Mouse (Mus musculus) hindbrain, embryonic 11.5 days (tissue): Measurements from ENCODE around the gene Il6st. TPM values are rescaled to one million over a fixed set of nuclear protein-coding genes. Genes with fewer than 3 reads are reported as not detected.

ENCODE experiments used
- ATAC-seq: fragments of 200-750 bp; cut with Nextera tagmentation; 2 replicates; pipeline ENCODE4 v1.8.0; 2017; ENCODE audit warnings: mild to moderate bottlenecking, moderate TSS enrichment, moderate library complexity; ENCODE audit not compliant: low FRiP score
- DNase-seq: peaks from one replicate; pipeline ENCODE4 v3.0.0-alpha.2; 2015; ENCODE audit warnings: low spot score
- H3K27ac ChIP-seq: fragments of 300-500 bp; sonication (generic); 2 replicates; pipeline ENCODE4 v1.5.1; 2014; ENCODE audit warnings: mild to moderate bottlenecking, low read depth, low read length
- H3K27me3 ChIP-seq: fragments of 300-500 bp; sonication (generic); 2 replicates; pipeline ENCODE4 v1.6.1; 2014; ENCODE audit warnings: mild to moderate bottlenecking, low read length, moderate library complexity, mixed read lengths; ENCODE audit not compliant: control insufficient read depth, insufficient read depth
- H3K36me3 ChIP-seq: fragments of 300-500 bp; sonication (generic); 2 replicates; pipeline ENCODE4 v1.6.1; 2014; ENCODE audit warnings: mild to moderate bottlenecking, low read length, moderate library complexity, mixed read lengths; ENCODE audit not compliant: control insufficient read depth, insufficient read depth
- H3K4me1 ChIP-seq: fragments of 300-500 bp; sonication (generic); replicated peaks from 2 replicates; pipeline ENCODE4 v1.6.1; 2014; ENCODE audit warnings: low read length, mixed read lengths; ENCODE audit not compliant: control insufficient read depth, insufficient read depth
- H3K4me2 ChIP-seq: fragments of 300-500 bp; sonication (generic); replicated peaks from 2 replicates; pipeline ENCODE4 v1.6.1; 2014; ENCODE audit warnings: mild to moderate bottlenecking, low read depth, low read length
- H3K4me3 ChIP-seq: fragments of 300-500 bp; sonication (generic); 2 replicates; pipeline ENCODE4 v1.5.1; 2014; ENCODE audit warnings: low read depth, low read length
- H3K9ac ChIP-seq: fragments of 300-500 bp; sonication (generic); 2 replicates; pipeline ENCODE4 v1.6.1; 2014; ENCODE audit warnings: low read depth, low read length
- H3K9me3 ChIP-seq: fragments of 300-500 bp; sonication (generic); 2 replicates; pipeline ENCODE4 v1.6.1; 2016; ENCODE audit warnings: low read length; ENCODE audit not compliant: control insufficient read depth
- WGBS: fragments of 180-500 bp; shearing (Covaris S2); extraction: QIAGEN DNeasy Blood & Tissue Kit; methylation state at CpG from one replicate; pipeline ENCODE4 v1.1.7; 2014; 5-methylcytosine and 5-hydroxymethylcytosine counted together
- polyA plus RNA-seq: library from polyadenylated mRNA; unstranded; fragments of >200 nt; fragmentation: Nextera tagmentation; extraction: Ambion mirVana; gene quantifications from 2 replicates; pipeline ENCODE4 v1.2.1, GENCODE M21; 2014

Gene Il6st
- polyA plus RNA-seq, 1 experiment from 2014 or later: 27.0 TPM

- H3K4me1 ChIP-seq: no peaks in the 10 kb centered on the region
- ATAC-seq: no peak
- 91% methylated on average over 9 of the region's 9 CpGs for WGBS
Observed at GRCm38 (mm10) chr13:112467384-112467783, 3.5 kb downstream of the Il6st start.

DNA sequence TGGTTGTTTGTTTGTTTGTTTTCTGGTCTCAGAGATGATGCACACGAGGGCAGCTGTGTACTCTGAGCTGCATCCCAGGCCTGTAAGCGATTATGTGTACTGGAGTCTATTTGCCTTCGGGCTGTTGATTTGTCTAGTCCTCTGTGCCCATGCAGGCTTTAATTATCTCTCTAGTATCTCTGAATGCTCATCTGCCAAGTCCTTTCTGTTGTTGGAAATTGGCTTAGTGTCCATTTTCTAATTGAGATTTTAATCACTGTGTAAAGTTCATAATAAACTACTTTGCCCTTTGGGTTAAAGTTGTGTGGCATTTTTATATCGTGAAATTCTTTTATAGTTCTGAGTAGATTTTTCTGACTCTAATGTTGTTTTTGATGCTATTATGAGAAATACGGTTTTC, 5.6 kb downstream of the Il6st start:
- Histone ChIP-seq H3K36me3 (no peaks in the 10 kb centered on the region), H3K9ac (no peak overlapping the region), H3K4me1 (no peaks in the 10 kb centered on the region), H3K4me2 (no peak overlapping the region), H3K27ac (no peak overlapping the region), H3K9me3 (no peaks in the 10 kb centered on the region), H3K27me3 (no peaks in the 10 kb centered on the region), H3K4me3 (no peak overlapping the region)
- WGBS: 87% methylated on average over 5 of the region's 5 CpGs
- DNase-seq (no peak), ATAC-seq (no peak)

More at GRCm38 (mm10) chr13:112467384-112467783, 3.5 kb downstream of the Il6st start:
- H3K27me3 ChIP-seq: no peaks in the 10 kb centered on the region
- no peak overlapping the region for H3K27ac ChIP-seq
- no peaks in the 10 kb centered on the region for H3K9me3 ChIP-seq
- H3K4me3 ChIP-seq: no peak overlapping the region
- no peak overlapping the region for H3K4me2 ChIP-seq
- no peaks in the 10 kb centered on the region for H3K36me3 ChIP-seq
- DNase-seq: no peak
- no peak overlapping the region for H3K9ac ChIP-seq

- DNase-seq: no peak
- no peaks in the 10 kb centered on the region for H3K4me1 ChIP-seq
- WGBS: 92% methylated on average over 9 of the region's 9 CpGs
- H3K36me3 ChIP-seq: no peaks in the 10 kb centered on the region
- H3K9ac ChIP-seq: no peak overlapping the region
- H3K27ac ChIP-seq: no peak overlapping the region
- H3K4me3 ChIP-seq: no peak overlapping the region
- ATAC-seq: no peak
- H3K4me2 ChIP-seq: no peak overlapping the region
- H3K27me3 ChIP-seq: no peaks in the 10 kb centered on the region
- H3K9me3 ChIP-seq: no peaks in the 10 kb centered on the region
Observed at GRCm38 (mm10) chr13:112471201-112471600, 7.3 kb downstream of the Il6st start.

- ATAC-seq: no peak
- 93% methylated on average over 17 of the region's 19 CpGs for WGBS
- no peak overlapping the region for H3K9ac ChIP-seq
- no peak overlapping the region for H3K4me3 ChIP-seq
- DNase-seq: no peak
- no peaks in the 10 kb centered on the region for H3K9me3 ChIP-seq
- no peak overlapping the region for H3K4me2 ChIP-seq
- H3K27me3 ChIP-seq: no peaks in the 10 kb centered on the region
- no peaks in the 10 kb centered on the region for H3K36me3 ChIP-seq
- no peaks in the 10 kb centered on the region for H3K4me1 ChIP-seq
- H3K27ac ChIP-seq: no peak overlapping the region
Observed at GRCm38 (mm10) chr13:112472401-112473023, 8.6 kb downstream of the Il6st start.

DNA sequence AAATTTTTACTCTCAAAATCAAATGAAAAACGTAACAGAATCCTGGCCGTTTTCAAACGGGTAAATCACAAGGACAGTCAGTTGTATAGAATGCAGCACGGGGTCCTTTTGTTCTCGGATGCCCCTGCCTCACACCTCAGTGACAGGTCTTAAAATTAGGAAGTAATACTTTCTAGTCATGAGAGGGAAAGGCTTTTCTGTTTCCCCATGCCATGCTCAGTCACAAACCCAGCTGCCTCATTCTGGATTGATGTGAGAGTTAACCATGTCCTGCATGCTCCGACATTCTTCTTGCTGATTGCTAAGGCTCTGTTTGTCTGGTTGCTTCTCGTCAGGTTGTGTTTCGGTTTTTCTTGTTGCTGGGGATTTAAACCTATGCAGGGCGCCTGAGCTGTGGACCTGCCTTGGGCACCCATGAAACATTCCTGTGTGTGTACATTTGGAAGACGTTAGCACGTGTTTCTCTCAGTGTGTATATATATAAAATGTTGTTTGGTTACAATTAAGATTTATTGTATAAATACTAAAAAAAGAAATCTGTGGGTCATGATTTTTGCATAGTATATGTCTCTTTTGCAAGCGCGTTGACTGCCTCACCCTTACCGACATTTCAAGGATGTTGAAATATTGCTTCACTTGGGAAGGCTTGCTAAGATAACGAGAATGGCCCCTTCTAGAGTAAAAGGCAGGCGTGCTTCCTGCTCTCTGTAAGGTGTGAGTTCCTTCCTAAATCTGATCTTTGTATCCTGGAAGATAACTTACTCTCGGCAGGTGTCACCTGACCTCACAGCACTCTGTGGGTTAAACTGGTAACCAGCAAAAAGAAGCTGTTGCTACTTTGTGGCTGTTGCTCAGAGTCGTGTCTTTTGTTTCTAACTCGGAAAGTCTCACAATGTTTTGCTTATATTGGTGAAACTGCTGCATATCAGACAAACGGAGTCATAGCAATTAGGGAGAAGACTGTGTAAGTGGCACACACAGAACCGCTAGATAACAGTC, 10.2 kb downstream of the Il6st start:
- Histone ChIP-seq H3K4me1 (no peaks in the 10 kb centered on the region), H3K36me3 (no peaks in the 10 kb centered on the region), H3K9ac (no peak overlapping the region), H3K4me2 (no peak overlapping the region), H3K9me3 (no peaks in the 10 kb centered on the region), H3K27ac (no peak overlapping the region), H3K27me3 (no peaks in the 10 kb centered on the region), H3K4me3 (no peak overlapping the region)
- ATAC-seq: no peak
- WGBS: 89% methylated on average over 21 of the region's 21 CpGs
- no peak for DNase-seq

DNA sequence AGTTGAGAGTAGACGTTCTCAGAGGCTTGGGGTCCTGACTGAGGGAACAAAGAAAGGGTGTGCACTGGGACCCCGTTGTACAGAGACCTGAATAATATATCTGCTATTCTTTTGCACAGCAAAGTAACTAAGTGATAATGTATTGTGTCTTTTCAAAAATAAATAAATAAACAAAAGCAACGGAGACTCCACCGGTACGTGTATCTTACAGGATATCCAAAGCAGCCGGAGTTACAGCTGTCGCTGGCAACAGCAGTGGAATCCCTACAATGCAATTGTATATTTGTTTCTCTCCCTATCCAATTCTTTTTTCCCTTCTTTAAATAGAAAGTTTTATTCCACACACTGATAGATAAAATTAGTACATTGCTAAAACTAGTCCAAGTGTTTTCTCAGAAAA, 15.2 kb downstream of the Il6st start:
- H3K4me3 ChIP-seq: no peak overlapping the region
- WGBS: 91% methylated on average over 7 of the region's 7 CpGs
- no peaks in the 10 kb centered on the region for H3K9me3 ChIP-seq
- H3K36me3 ChIP-seq: 0 out of 2 replicates have a peak, but pooled peaks cover 6% of the 10 kb centered on the region
- no peaks in the 10 kb centered on the region for H3K27me3 ChIP-seq
- no peak for ATAC-seq
- no peaks in the 10 kb centered on the region for H3K4me1 ChIP-seq
- H3K4me2 ChIP-seq: no peak overlapping the region
- H3K27ac ChIP-seq: no peak overlapping the region
- no peak overlapping the region for H3K9ac ChIP-seq
- DNase-seq: no peak

GRCm38 (mm10) chr13:112479926-112480325, 16.1 kb downstream of the Il6st start:
- Histone ChIP-seq H3K27ac (no peak overlapping the region), H3K9me3 (no peaks in the 10 kb centered on the region), H3K4me2 (no peak overlapping the region), H3K4me3 (no peak overlapping the region), H3K36me3 (0 out of 2 replicates have a peak, but pooled peaks cover 6% of the 10 kb centered on the region), H3K9ac (no peak overlapping the region), H3K27me3 (no peaks in the 10 kb centered on the region), H3K4me1 (no peaks in the 10 kb centered on the region)
- WGBS: 94% methylated on average over 15 of the region's 15 CpGs
- DNase-seq: no peak
- no peak for ATAC-seq

- Histone ChIP-seq H3K4me3 (no peak overlapping the region), H3K36me3 (0 out of 2 replicates have a peak, but pooled peaks cover 6% of the 10 kb centered on the region), H3K4me2 (no peak overlapping the region), H3K4me1 (no peaks in the 10 kb centered on the region), H3K9me3 (no peaks in the 10 kb centered on the region), H3K9ac (no peak overlapping the region), H3K27me3 (no peaks in the 10 kb centered on the region), H3K27ac (no peak overlapping the region)
- 95% methylated on average over 5 of the region's 5 CpGs for WGBS
- DNase-seq (no peak), ATAC-seq (no peak)
Observed at GRCm38 (mm10) chr13:112482525-112482924, 18.7 kb downstream of the Il6st start.
